Mouse (Mus musculus) MEL (cell line): Measurements from ENCODE around the gene Prm1. TPM values are rescaled to one million over a fixed set of nuclear protein-coding genes. Genes with fewer than 3 reads are reported as not detected.

Source experiments
- DNase-seq: peaks from one replicate; pipeline ENCODE4 v3.0.0; 2011; ENCODE audit warnings: low read depth, low spot score
- H3K27ac ChIP-seq: 2 replicates; pipeline ENCODE4 v1.5.1; 2012; ENCODE audit warnings: low read depth, mild to moderate bottlenecking, control low read depth, low read length, moderate library complexity; ENCODE audit not compliant: control insufficient read depth
- H3K27me3 ChIP-seq, 2 experiments: fragments of 150-350 bp in 1 of 2; sonication (generic) in 1 of 2; 2 replicates each; pipeline ENCODE4 v1.6.1; 2012; ENCODE audit warnings: low read length in 2 of 2, mild to moderate bottlenecking in 2 of 2, improper control_type of control experiment in 1 of 2, moderate library complexity in 1 of 2; ENCODE audit not compliant: insufficient read depth in 2 of 2, control insufficient read depth in 1 of 2
- H3K36me3 ChIP-seq, 2 experiments: 2 replicates each; pipeline ENCODE4 v1.6.1; 2012 to 2014; ENCODE audit warnings: low read length in 2 of 2, improper control_type of control experiment in 1 of 2, inconsistent platforms in 1 of 2, mild to moderate bottlenecking in 1 of 2; ENCODE audit not compliant: insufficient read depth in 2 of 2, control insufficient read depth in 1 of 2
- H3K4me1 ChIP-seq, 2 experiments: fragments of 150-350 bp in 1 of 2; sonication (generic) in 1 of 2; 2 replicates each; pipeline ENCODE4 v1.6.1; 2012; ENCODE audit warnings: low read length in 2 of 2, improper control_type of control experiment in 1 of 2, mild to moderate bottlenecking in 1 of 2; ENCODE audit not compliant: insufficient read depth in 2 of 2, control insufficient read depth in 1 of 2
- H3K4me3 ChIP-seq, 2 experiments: fragments of 150-350 bp in 1 of 2; sonication (generic) in 1 of 2; 2 replicates each; pipeline ENCODE4 v1.5.1; 2012; ENCODE audit warnings: low read depth in 2 of 2, low read length in 2 of 2, mild to moderate bottlenecking in 2 of 2, moderate library complexity in 2 of 2, control low read depth in 1 of 2, improper control_type of control experiment in 1 of 2; ENCODE audit not compliant: control insufficient read depth in 1 of 2, insufficient read depth in 1 of 2
- H3K79me2 ChIP-seq: 2 replicates; pipeline ENCODE4 v1.6.1; 2012; ENCODE audit warnings: mild to moderate bottlenecking, low read length, moderate library complexity; ENCODE audit not compliant: control insufficient read depth, poor library complexity, insufficient read depth
- H3K9ac ChIP-seq: 2 replicates; pipeline ENCODE4 v1.6.1; 2012; ENCODE audit warnings: low read depth, mild to moderate bottlenecking, control low read depth, low read length, moderate library complexity; ENCODE audit not compliant: control insufficient read depth, poor library complexity, severe bottlenecking
- H3K9me3 ChIP-seq: fragments of 150-350 bp; sonication (generic); replicated peaks from 2 replicates; pipeline ENCODE4 v1.6.1; 2012; ENCODE audit warnings: mild to moderate bottlenecking, low read length, improper control_type of control experiment, moderate library complexity; ENCODE audit not compliant: insufficient read depth
- CHD2 ChIP-seq: IDR thresholded peaks from 2 replicates; pipeline ENCODE4 v1.6.1; 2011; ENCODE audit warnings: low read length, improper control_type of control experiment
- EP300 ChIP-seq, 2 experiments: IDR thresholded peaks; 2 replicates each; pipeline ENCODE4 v1.6.1; 2011; ENCODE audit warnings: improper control_type of control experiment in 2 of 2, low read length in 2 of 2, low read depth in 1 of 2, mild to moderate bottlenecking in 1 of 2
- GABPA ChIP-seq: IDR thresholded peaks from 2 replicates; pipeline ENCODE4 v1.6.1; 2012; ENCODE audit warnings: low read depth, mild to moderate bottlenecking, inconsistent platforms, low read length, improper control_type of control experiment, moderate library complexity
- MAZ ChIP-seq: IDR thresholded peaks from 2 replicates; pipeline ENCODE4 v1.6.1; 2012; ENCODE audit warnings: low read depth, mild to moderate bottlenecking, inconsistent platforms, low read length, improper control_type of control experiment
- MEF2A ChIP-seq: IDR thresholded peaks from 2 replicates; pipeline ENCODE4 v1.6.1; 2014; ENCODE audit warnings: low read depth, mild to moderate bottlenecking, inconsistent platforms, low read length, improper control_type of control experiment; ENCODE audit not compliant: poor library complexity, insufficient replicate concordance, severe bottlenecking; ENCODE audit errors: extremely low read depth
- POLR2A ChIP-seq, 2 experiments: IDR thresholded peaks; 2 replicates each; pipeline ENCODE4 v1.6.1; 2011 to 2012; ENCODE audit warnings: low read length in 2 of 2, mild to moderate bottlenecking in 2 of 2, control low read depth in 1 of 2, improper control_type of control experiment in 1 of 2, low read depth in 1 of 2, moderate library complexity in 1 of 2; ENCODE audit not compliant: control insufficient read depth in 1 of 2, insufficient read depth in 1 of 2, poor library complexity in 1 of 2
- SMC3 ChIP-seq: IDR thresholded peaks from 2 replicates; pipeline ENCODE4 v1.6.1; 2011; ENCODE audit warnings: low read depth, low read length, improper control_type of control experiment
- TAL1 ChIP-seq: IDR thresholded peaks from 2 replicates; pipeline ENCODE4 v1.6.1; 2012; ENCODE audit warnings: mild to moderate bottlenecking, inconsistent platforms, low read length, moderate library complexity, mixed read lengths
- TBP ChIP-seq: IDR thresholded peaks from 2 replicates; pipeline ENCODE4 v1.8.0; 2011; ENCODE audit warnings: low read depth, low read length, improper control_type of control experiment
- USF1 ChIP-seq: IDR thresholded peaks from 2 replicates; pipeline ENCODE4 v1.6.1; 2014; ENCODE audit warnings: low read depth, mild to moderate bottlenecking, inconsistent platforms, low read length, improper control_type of control experiment, moderate library complexity
- ZC3H11A ChIP-seq: IDR thresholded peaks from 2 replicates; pipeline ENCODE4 v1.6.1; 2012; ENCODE audit warnings: low read depth, mild to moderate bottlenecking, inconsistent platforms, low read length, improper control_type of control experiment
- ZMIZ1 ChIP-seq: IDR thresholded peaks from 2 replicates; pipeline ENCODE4 v1.6.1; 2012; ENCODE audit warnings: low read depth, mild to moderate bottlenecking, inconsistent platforms, low read length, improper control_type of control experiment, moderate library complexity
- ZNF384 ChIP-seq: IDR thresholded peaks from 2 replicates; pipeline ENCODE4 v1.6.1; 2012; ENCODE audit warnings: low read depth, mild to moderate bottlenecking, inconsistent platforms, low read length, improper control_type of control experiment
- polyA plus RNA-seq, 2 experiments: library from polyadenylated mRNA; stranded (reverse) in 1 of 2; unstranded in 1 of 2; fragments of >175 nt in 1 of 2; fragments of >200 nt in 1 of 2; gene quantifications; 2 replicates each; pipeline versions ENCODE4 v1.2.1 to v1.2.4; 2012; ENCODE audit warnings: low replicate concordance in 2 of 2, low read depth in 1 of 2; ENCODE audit not compliant: insufficient read length in 2 of 2, insufficient read depth in 1 of 2, missing spikeins in 1 of 2
- total RNA-seq: library from RNA; depleted of rRNA; stranded (reverse); fragments of 300-350 nt; gene quantifications from 2 replicates; pipeline ENCODE4 v1.2.3, GENCODE M21; 2012

The Prm1 gene
- total and polyA plus RNA-seq, 3 experiments = not detected

DNA sequence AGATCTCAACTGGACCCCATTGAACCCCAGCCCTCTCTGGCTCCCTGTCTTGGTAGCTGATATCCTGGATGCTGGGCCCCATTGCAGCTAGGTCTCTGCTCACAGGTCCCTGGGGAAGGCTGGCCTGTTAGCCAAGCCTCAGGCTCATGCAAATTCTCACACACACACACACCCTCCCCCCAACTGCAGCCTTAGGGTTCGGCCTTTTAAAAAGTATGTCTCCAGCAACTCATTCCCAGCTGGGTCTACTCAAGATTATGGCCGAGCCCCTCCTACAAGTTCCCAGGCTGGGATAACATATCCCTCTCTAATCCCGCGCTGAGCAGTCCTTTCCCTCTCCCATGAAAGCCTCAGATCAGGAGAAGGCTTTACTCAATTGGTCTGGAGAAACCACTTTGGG is 15.7 kb upstream of the Prm1 start:
- Histone ChIP-seq H3K79me2 (no peaks in the 10 kb centered on the region), H3K9ac (no peak overlapping the region), H3K27me3 (peaks cover 2 to 4% of the 10 kb centered on the region in 2 experiments; a peak in 3 of 4 replicates), H3K4me1 (no peaks in the 10 kb centered on the region), H3K27ac (no peak overlapping the region), H3K9me3 (no peaks in the 10 kb centered on the region), H3K36me3 (no peaks in the 10 kb centered on the region), H3K4me3 (no peak overlapping the region)
- DNase-seq = no peak
- TF ChIP-seq SMC3 (no peak), MAZ (no peak), CHD2 (no peak)

DNA sequence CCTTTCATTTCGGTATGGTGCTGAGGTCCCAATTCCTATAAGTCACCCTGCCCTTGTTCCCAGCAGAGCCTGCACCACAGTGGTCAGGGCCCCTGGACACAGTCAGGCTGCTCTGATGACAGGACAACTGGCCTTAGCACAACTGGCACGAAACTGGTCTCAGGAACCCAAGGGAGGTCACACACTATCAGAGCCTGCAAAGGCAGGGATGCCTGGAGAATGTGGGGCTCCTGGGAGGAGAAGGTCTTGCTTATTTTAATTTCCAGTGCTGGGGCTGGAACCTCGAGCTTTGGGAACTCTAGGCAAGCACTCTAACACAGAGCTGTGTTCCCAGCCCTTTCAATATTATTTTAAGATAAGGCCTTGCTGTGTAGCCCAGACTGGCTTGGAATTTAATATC is 14.3 kb upstream of the Prm1 start:
- Histone ChIP-seq H3K27ac (no peak overlapping the region), H3K9me3 (no peaks in the 10 kb centered on the region), H3K27me3 (peaks cover 2 to 4% of the 10 kb centered on the region in 2 experiments; a peak in 3 of 4 replicates), H3K4me3 (no peak overlapping the region), H3K79me2 (no peaks in the 10 kb centered on the region), H3K9ac (no peak overlapping the region), H3K36me3 (no peaks in the 10 kb centered on the region), H3K4me1 (peaks cover 0 to 3% of the 10 kb centered on the region in 2 experiments; a peak in 2 of 4 replicates)
- DNase-seq = no peak
- TF ChIP-seq ZC3H11A (no peak), MEF2A (no peak), GABPA (no peak), ZNF384 (no peak), ZMIZ1 (no peak), EP300 (IDR thresholded peaks at IDR 0.05; ENCODE audit: low read depth in 1 of 2, low read length in 2 of 2) (no peak), SMC3 (no peak), TBP (no peak), TAL1 (no peak), USF1 (no peak)

DNA sequence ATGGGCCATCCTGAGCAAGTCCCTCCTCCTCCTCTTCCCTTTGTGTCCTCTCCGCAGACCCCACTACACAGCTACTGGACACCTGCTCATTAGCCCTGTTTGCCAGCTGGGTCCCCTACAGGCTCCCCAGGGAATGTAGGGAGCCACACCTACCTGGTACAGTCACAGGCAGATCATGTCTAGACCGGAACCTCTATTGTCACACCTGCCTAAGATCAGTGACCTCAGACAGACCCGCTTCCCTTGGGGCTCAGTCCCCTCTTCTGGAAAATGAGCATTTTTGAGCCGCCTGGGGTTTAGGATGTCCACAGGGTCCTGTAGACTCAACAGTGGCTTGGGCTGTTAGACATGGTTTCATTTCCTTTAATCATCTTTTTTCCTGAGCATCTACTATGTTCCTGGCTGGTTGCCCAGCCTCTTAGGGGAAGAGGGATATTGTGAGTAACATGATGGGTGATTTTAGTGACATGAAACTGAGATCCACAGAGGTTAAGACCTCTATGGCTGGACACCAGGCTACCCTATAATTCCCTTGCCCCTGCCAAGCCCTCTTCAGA is 13.0 kb upstream of the Prm1 start:
- DNase-seq = no peak
- Histone ChIP-seq H3K27ac (no peak overlapping the region), H3K4me3 (no peak overlapping the region), H3K79me2 (no peaks in the 10 kb centered on the region), H3K9me3 (no peaks in the 10 kb centered on the region), H3K36me3 (peaks cover 0 to 7% of the 10 kb centered on the region in 2 experiments; a peak in 2 of 4 replicates), H3K9ac (no peak overlapping the region), H3K4me1 (peaks cover 5 to 16% of the 10 kb centered on the region in 2 experiments; a peak in 3 of 4 replicates), H3K27me3 (peaks cover 2 to 4% of the 10 kb centered on the region in 2 experiments; a peak in 3 of 4 replicates)
- no peak for TF ChIP-seq POLR2A (IDR thresholded peaks at IDR 0.05; ENCODE audit: control insufficient read depth in 1 of 2, insufficient read depth in 1 of 2, low read depth in 1 of 2, low read length in 2 of 2, poor library complexity in 1 of 2)
